Mouse (Mus musculus) spleen, postnatal 14 days (tissue): Measurements from ENCODE around the gene Gpr22.

ENCODE experiments used
- DNase-seq, 2 experiments: peaks; one replicate each; pipeline ENCODE4 v3.0.0; 2021 to 2022; ENCODE audit warnings: low spot score in 2 of 2

Gene Gpr22

GRCm38 (mm10) chr12:31667187-31667586 is 46.6 kb downstream of the Gpr22 start:
- DNase-seq = no peak

GRCm38 (mm10) chr12:31665999-31666398 is 47.7 kb downstream of the Gpr22 start:
- no peak for DNase-seq
